Mouse (Mus musculus): ENCODE measurements at regions not wholly inside any gene's neighbourhood (a gene's known extent, or its start where the extent isn't known, plus 50 kb on each side); places are given as distances from the start of the nearest gene placed in this dataset.
"Not testable (repeated sequence)": the region's sequence is repeated elsewhere in the genome, so short reads cannot be mapped to it uniquely, and the experiment has no call there.

GRCm38 (mm10) chr9:12611994-12612393, 633.6 kb downstream of the Jrkl start:
- not testable (repeated sequence) for DNase-seq (ENCODE audit: low spot score in 2 of 2)

- DNase-seq (ENCODE audit: low spot score in 2 of 2): peak in 1 of 2 experiments; percentile 2
These were observed 647.4 kb downstream of the Jrkl start for GRCm38 (mm10) chr9:12598113-12598650.

- no peak for DNase-seq (ENCODE audit: low spot score in 2 of 2)
These were observed 658.2 kb downstream of the Jrkl start for GRCm38 (mm10) chr9:12587289-12588057.
